Mouse (Mus musculus) heart, adult 2 months (tissue): Measurements from ENCODE around the gene Poldip2.

Experiments used
- CTCF ChIP-seq: fragments of 200-600 bp; IDR thresholded peaks from 2 replicates; pipeline ENCODE4 v1.8.1; 2022; ENCODE audit warnings: antibody characterized with exemption, mild to moderate bottlenecking, moderate library complexity
- POLR2A ChIP-seq: fragments of 200-500 bp; IDR thresholded peaks from 2 replicates; pipeline ENCODE4 v1.6.1; 2011; ENCODE audit warnings: mild to moderate bottlenecking, low read depth, low read length, control low read depth; ENCODE audit not compliant: insufficient read depth

DNA sequence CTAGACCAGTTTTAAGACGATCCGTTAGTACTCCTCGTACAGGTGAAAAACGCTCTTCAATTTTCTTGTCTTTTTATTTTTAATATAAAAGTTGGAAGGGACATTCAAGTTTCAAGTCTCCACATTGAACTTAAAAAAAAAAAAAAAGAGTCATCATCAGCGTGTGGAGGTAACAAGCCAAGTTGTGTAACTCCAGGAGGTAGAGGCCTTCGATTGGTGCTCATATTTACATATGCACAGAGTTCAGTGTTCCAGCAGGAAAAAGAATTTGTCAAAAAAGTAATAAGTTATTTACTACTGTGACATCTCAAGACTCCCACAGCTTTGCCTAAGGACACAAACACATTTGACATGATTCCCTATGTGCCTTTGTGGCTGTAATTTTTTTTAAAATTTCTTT, 55.6 kb downstream of the Poldip2 start:
- TF ChIP-seq CTCF (no peak), POLR2A (no peak)
